Mouse (Mus musculus) NIH3T3 (cell line): ENCODE results near the gene Sdf4.

ENCODE experiments used
- DNase-seq: peaks from one replicate; pipeline ENCODE4 v3.0.0-alpha.2; 2012; ENCODE audit warnings: low read depth

The Sdf4 gene

GRCm38 (mm10) chr4:156008369-156008768 lies 15.7 kb downstream of the Sdf4 start:
- DNase-seq = no peak

- no peak for DNase-seq
These were observed 21.0 kb downstream of the Sdf4 start, which contains the start of gene Tnfrsf4 for GRCm38 (mm10) chr4:156013637-156014036. Gene Tnfrsf4 (plus strand): TSS chr4:156013843.

- peak; percentile 18 for DNase-seq
These were observed 21.8 kb downstream of the Sdf4 start for GRCm38 (mm10) chr4:156014436-156014835.

GRCm38 (mm10) chr4:156019771-156020170 lies 27.1 kb downstream of the Sdf4 start:
- no peak for DNase-seq

- no peak for DNase-seq
These were observed 28.7 kb downstream of the Sdf4 start for GRCm38 (mm10) chr4:156021381-156021780.

- no peak for DNase-seq
These were observed 29.3 kb downstream of the Sdf4 start for GRCm38 (mm10) chr4:156021942-156022419.

GRCm38 (mm10) chr4:156023520-156023919 lies 30.8 kb downstream of the Sdf4 start:
- no peak for DNase-seq

GRCm38 (mm10) chr4:156024184-156024583 lies 31.5 kb downstream of the Sdf4 start:
- no peak for DNase-seq

GRCm38 (mm10) chr4:156026013-156026412 lies 33.3 kb downstream of the Sdf4 start, which contains the start of gene Tnfrsf18:
Gene Tnfrsf18 (plus strand): TSS chr4:156026164.
- no peak for DNase-seq

- no peak for DNase-seq
These were observed 35.9 kb downstream of the Sdf4 start for GRCm38 (mm10) chr4:156028580-156028979.

- no peak for DNase-seq
These were observed 38.0 kb downstream of the Sdf4 start for GRCm38 (mm10) chr4:156030651-156031118.

GRCm38 (mm10) chr4:156031255-156031592 lies 38.6 kb downstream of the Sdf4 start:
- DNase-seq = no peak

GRCm38 (mm10) chr4:156031593-156032391 lies 39.1 kb downstream of the Sdf4 start:
- DNase-seq = peak; percentile 89

- no peak for DNase-seq
These were observed 40.2 kb downstream of the Sdf4 start for GRCm38 (mm10) chr4:156032856-156033255.

- DNase-seq = peak; percentile 62
These were observed 40.9 kb downstream of the Sdf4 start for GRCm38 (mm10) chr4:156033476-156034119.

- no peak for DNase-seq
These were observed 41.6 kb downstream of the Sdf4 start for GRCm38 (mm10) chr4:156034301-156034700.

- no peak for DNase-seq
These were observed 42.2 kb downstream of the Sdf4 start for GRCm38 (mm10) chr4:156034901-156035300.

GRCm38 (mm10) chr4:156044754-156045153 lies 52.1 kb downstream of the Sdf4 start:
- no peak for DNase-seq

- DNase-seq = no peak
These were observed 57.1 kb downstream of the Sdf4 start for GRCm38 (mm10) chr4:156049779-156050178.

- DNase-seq = peak; percentile 29
These were observed 57.8 kb downstream of the Sdf4 start for GRCm38 (mm10) chr4:156050391-156050980.

GRCm38 (mm10) chr4:156053113-156053512 lies 60.4 kb downstream of the Sdf4 start:
- DNase-seq = no peak

- DNase-seq = no peak
These were observed 61.5 kb downstream of the Sdf4 start for GRCm38 (mm10) chr4:156054130-156054529.

GRCm38 (mm10) chr4:156054606-156055005 lies 61.9 kb downstream of the Sdf4 start:
- no peak for DNase-seq
